Mouse (Mus musculus): ENCODE results near the gene Rgs5. TPM values are rescaled to one million over a fixed set of nuclear protein-coding genes. Genes with fewer than 3 reads are reported as not detected.

The Rgs5 gene
- total and polyA plus RNA-seq, 2 experiments from 2014 or later = 15.6 to 40.6 TPM

GRCm38 (mm10) chr1:169685257-169685656, 30.0 kb downstream of the Rgs5 start:
- 51% methylated on average over 5 of the region's 5 CpGs for WGBS
- Histone ChIP-seq H3K27ac (no peak overlapping the region), H3K4me2 (ENCODE audit: low read depth, low read length) (no peak overlapping the region), H3K27me3 (ENCODE audit: insufficient read depth, low read length) (no peaks in the 10 kb centered on the region), H3K9me3 (ENCODE audit: low read length) (no peaks in the 10 kb centered on the region), H3K9ac (replicated peaks; ENCODE audit: low read length) (no peak overlapping the region), H3K36me3 (ENCODE audit: insufficient read depth, low read length) (no peaks in the 10 kb centered on the region), H3K4me1 (ENCODE audit: insufficient read depth, low read length) (no peaks in the 10 kb centered on the region), H3K4me3 (ENCODE audit: low read length) (no peak overlapping the region)
- no peak for TF ChIP-seq CTCF (IDR thresholded peaks at IDR 0.05; ENCODE audit: low read depth)
- ATAC-seq (no peak), DNase-seq (ENCODE audit: low spot score) (no peak)

GRCm38 (mm10) chr1:169693040-169693439, 37.7 kb downstream of the Rgs5 start:
- DNase-seq (ENCODE audit: low spot score) (no peak), ATAC-seq (no peak)
- Histone ChIP-seq H3K9me3 (ENCODE audit: low read length) (no peaks in the 10 kb centered on the region), H3K9ac (replicated peaks; ENCODE audit: low read length) (no peak overlapping the region), H3K36me3 (ENCODE audit: insufficient read depth, low read length) (no peaks in the 10 kb centered on the region), H3K4me2 (ENCODE audit: low read depth, low read length) (no peak overlapping the region), H3K4me1 (ENCODE audit: insufficient read depth, low read length) (no peaks in the 10 kb centered on the region), H3K27me3 (ENCODE audit: insufficient read depth, low read length) (no peaks in the 10 kb centered on the region), H3K27ac (no peak overlapping the region), H3K4me3 (ENCODE audit: low read length) (no peak overlapping the region)
- 49% methylated on average over 2 of the region's 2 CpGs for WGBS
- no peak for TF ChIP-seq CTCF (IDR thresholded peaks at IDR 0.05; ENCODE audit: low read depth)

- WGBS = 64% methylated on average over 3 of the region's 3 CpGs
- Histone ChIP-seq H3K4me3 (ENCODE audit: low read length) (no peak overlapping the region), H3K4me1 (ENCODE audit: insufficient read depth, low read length) (no peaks in the 10 kb centered on the region), H3K4me2 (ENCODE audit: low read depth, low read length) (no peak overlapping the region), H3K36me3 (ENCODE audit: insufficient read depth, low read length) (no peaks in the 10 kb centered on the region), H3K9ac (replicated peaks; ENCODE audit: low read length) (no peak overlapping the region), H3K9me3 (ENCODE audit: low read length) (no peaks in the 10 kb centered on the region), H3K27me3 (ENCODE audit: insufficient read depth, low read length) (no peaks in the 10 kb centered on the region), H3K27ac (no peak overlapping the region)
- DNase-seq (ENCODE audit: low spot score) (no peak), ATAC-seq (no peak)
- TF ChIP-seq CTCF (IDR thresholded peaks at IDR 0.05; ENCODE audit: low read depth) = no peak
These were observed 38.2 kb downstream of the Rgs5 start for GRCm38 (mm10) chr1:169693537-169693936.

- Histone ChIP-seq H3K9ac (replicated peaks; ENCODE audit: low read length) (no peak overlapping the region), H3K9me3 (ENCODE audit: low read length) (no peaks in the 10 kb centered on the region), H3K4me3 (ENCODE audit: low read length) (no peak overlapping the region), H3K27ac (no peak overlapping the region), H3K4me1 (ENCODE audit: insufficient read depth, low read length) (no peaks in the 10 kb centered on the region), H3K36me3 (ENCODE audit: insufficient read depth, low read length) (no peaks in the 10 kb centered on the region), H3K27me3 (ENCODE audit: insufficient read depth, low read length) (no peaks in the 10 kb centered on the region), H3K4me2 (ENCODE audit: low read depth, low read length) (no peak overlapping the region)
- TF ChIP-seq CTCF (IDR thresholded peaks at IDR 0.05; ENCODE audit: low read depth) = no peak
- no peak for ATAC-seq
- WGBS = 86% methylated on average over 3 of the region's 3 CpGs
- no peak for DNase-seq (ENCODE audit: low spot score)
These were observed 40.1 kb downstream of the Rgs5 start for GRCm38 (mm10) chr1:169695356-169695755.

- no peak overlapping the region for H3K27ac ChIP-seq
- no peak overlapping the region for H3K4me3 ChIP-seq (ENCODE audit: low read length)
- DNase-seq (ENCODE audit: low spot score) = no peak
- H3K9me3 ChIP-seq (ENCODE audit: low read length) = no peaks in the 10 kb centered on the region
- no peaks in the 10 kb centered on the region for H3K27me3 ChIP-seq (ENCODE audit: insufficient read depth, low read length)
- no peaks in the 10 kb centered on the region for H3K4me1 ChIP-seq (ENCODE audit: insufficient read depth, low read length)
- no peak overlapping the region for H3K9ac ChIP-seq (replicated peaks; ENCODE audit: low read length)
- ATAC-seq = no peak
- H3K36me3 ChIP-seq (ENCODE audit: insufficient read depth, low read length) = no peaks in the 10 kb centered on the region
- no peak for TF ChIP-seq CTCF (IDR thresholded peaks at IDR 0.05; ENCODE audit: low read depth)
- no peak overlapping the region for H3K4me2 ChIP-seq (ENCODE audit: low read depth, low read length)
- 48% methylated on average over 4 of the region's 4 CpGs for WGBS
These were observed 41.9 kb downstream of the Rgs5 start for GRCm38 (mm10) chr1:169697236-169697635.

GRCm38 (mm10) chr1:169699184-169699583, 43.9 kb downstream of the Rgs5 start:
- TF ChIP-seq CTCF (IDR thresholded peaks at IDR 0.05; ENCODE audit: low read depth) = no peak
- 86% methylated on average over 2 of the region's 2 CpGs for WGBS
- no peaks in the 10 kb centered on the region for H3K4me1 ChIP-seq (ENCODE audit: insufficient read depth, low read length)

GRCm38 (mm10) chr1:169704395-169705087, 49.2 kb downstream of the Rgs5 start:
- 89% methylated on average over 4 of the region's 4 CpGs for WGBS
- no peak overlapping the region for H3K4me2 ChIP-seq (ENCODE audit: low read depth, low read length)
- no peaks in the 10 kb centered on the region for H3K9me3 ChIP-seq (ENCODE audit: low read length)
- no peaks in the 10 kb centered on the region for H3K27me3 ChIP-seq (ENCODE audit: insufficient read depth, low read length)
- TF ChIP-seq CTCF (IDR thresholded peaks at IDR 0.05; ENCODE audit: low read depth) = no peak
- ATAC-seq (no peak), DNase-seq (ENCODE audit: low spot score) (no peak)
- no peaks in the 10 kb centered on the region for H3K4me1 ChIP-seq (ENCODE audit: insufficient read depth, low read length)
- no peak overlapping the region for H3K4me3 ChIP-seq (ENCODE audit: low read length)
- no peaks in the 10 kb centered on the region for H3K36me3 ChIP-seq (ENCODE audit: insufficient read depth, low read length)
- H3K9ac ChIP-seq (replicated peaks; ENCODE audit: low read length) = no peak overlapping the region
- H3K27ac ChIP-seq = no peak overlapping the region

More at GRCm38 (mm10) chr1:169699184-169699583, 43.9 kb downstream of the Rgs5 start:
- Histone ChIP-seq H3K27ac (no peak overlapping the region), H3K9ac (replicated peaks; ENCODE audit: low read length) (no peak overlapping the region), H3K4me2 (ENCODE audit: low read depth, low read length) (no peak overlapping the region), H3K27me3 (ENCODE audit: insufficient read depth, low read length) (no peaks in the 10 kb centered on the region), H3K36me3 (ENCODE audit: insufficient read depth, low read length) (no peaks in the 10 kb centered on the region), H3K4me3 (ENCODE audit: low read length) (no peak overlapping the region), H3K9me3 (ENCODE audit: low read length) (no peaks in the 10 kb centered on the region)
- DNase-seq (ENCODE audit: low spot score) = no peak
- ATAC-seq = no peak
